Mouse (Mus musculus) liver, postnatal 0 days (tissue): ENCODE measurements at regions not wholly inside any gene's neighbourhood (a gene's known extent, or its start where the extent isn't known, plus 50 kb on each side); places are given as distances from the start of the nearest gene placed in this dataset.

Source experiments
- CTCF ChIP-seq: sonication (generic); IDR thresholded peaks from 2 replicates; pipeline ENCODE4 v1.5.1; 2016; ENCODE audit warnings: antibody characterized with exemption, low read depth
- EP300 ChIP-seq: IDR thresholded peaks from 2 replicates; pipeline ENCODE4 v1.6.1; 2016; ENCODE audit warnings: antibody characterized with exemption, low read depth, mild to moderate bottlenecking

GRCm38 (mm10) chr4:67891946-67892575 is 1062.1 kb downstream of the Brinp1 start:
- TF ChIP-seq CTCF = no peak
- TF ChIP-seq EP300 = no peak
